Mouse (Mus musculus): ENCODE measurements around the gene Rabggta. TPM values are rescaled to one million over a fixed set of nuclear protein-coding genes. Genes with fewer than 3 reads are reported as not detected.

The Rabggta gene
- total and polyA plus RNA-seq, 3 experiments = 12.4 to 27.6 (median 15.2) TPM

DNA sequence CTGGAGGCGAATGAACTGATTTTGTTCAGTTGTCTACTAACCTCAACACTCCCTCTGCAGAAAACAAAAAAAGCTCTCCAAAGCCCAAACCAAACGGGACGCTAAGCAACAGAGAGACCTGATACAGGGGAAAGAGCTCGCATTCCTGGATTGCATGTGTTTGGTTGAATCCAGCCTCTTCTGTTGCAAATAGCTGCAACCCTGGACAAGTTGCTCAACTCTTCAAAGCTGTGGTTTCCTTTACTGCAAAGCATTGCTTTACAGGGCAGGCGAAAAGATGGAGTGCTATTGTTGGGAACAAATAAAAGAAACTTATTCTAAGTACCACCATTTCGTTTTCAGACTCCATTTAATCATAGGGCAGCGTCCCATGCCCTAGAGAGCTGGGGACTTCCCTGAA lies 12.8 kb upstream of the Rabggta start:
- ATAC-seq (ENCODE audit: extremely low read depth, insufficient number of reproducible peaks, low FRiP score, poor library complexity, severe bottlenecking) = no peak
- no peak overlapping the region for H3K4me3 ChIP-seq (ENCODE audit: low read depth, low read length)
- no peaks in the 10 kb centered on the region for H3K9me3 ChIP-seq (replicated peaks)
- peaks cover 24% of the 10 kb centered on the region for H3K4me1 ChIP-seq (ENCODE audit: insufficient read depth, low read depth, low read length)
- no peak for DNase-seq (ENCODE audit: low spot score)
- TF ChIP-seq GATA1 (IDR thresholded peaks at IDR 0.05; ENCODE audit: borderline replicate concordance, low read length) (no peak), TAL1 (conservative IDR thresholded peaks at IDR 0.05; ENCODE audit: low read depth, low read length) (no peak), POLR2AphosphoS5 (IDR thresholded peaks at IDR 0.05; ENCODE audit: insufficient replicate concordance, low read depth, low read length) (no peak), GATA2 (IDR thresholded peaks at IDR 0.05; ENCODE audit: borderline replicate concordance, low read depth, low read length) (no peak), CTCF (IDR thresholded peaks at IDR 0.05; ENCODE audit: low read depth, low read length) (no peak)
- peaks cover 21% of the 10 kb centered on the region for H3K36me3 ChIP-seq (replicated peaks)
- H3K27me3 ChIP-seq (ENCODE audit: insufficient read depth, low read length) = peaks cover 23% of the 10 kb centered on the region

DNA sequence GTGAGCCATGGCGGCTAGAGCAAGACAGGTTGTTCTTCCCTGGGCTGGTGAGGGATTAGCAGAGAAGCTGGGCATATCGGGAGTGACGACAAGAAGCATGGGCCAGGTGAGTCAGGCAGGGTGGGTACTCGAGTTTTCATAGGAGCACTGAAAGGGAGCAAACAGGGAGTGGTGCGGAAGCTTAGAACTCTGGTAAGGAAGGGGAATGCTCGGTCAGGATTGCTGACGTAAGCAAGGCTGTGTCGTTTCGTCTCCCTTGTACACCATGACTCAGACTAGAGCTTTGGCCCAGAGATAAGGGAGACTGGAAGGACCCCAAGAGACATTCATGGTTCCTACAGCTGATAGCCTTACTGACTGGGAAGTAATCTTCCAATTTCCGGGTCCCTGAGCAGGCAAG lies 11.8 kb upstream of the Rabggta start:
- Histone ChIP-seq H3K4me3 (ENCODE audit: low read depth, low read length) (no peak overlapping the region), H3K27me3 (ENCODE audit: insufficient read depth, low read length) (peaks cover 28% of the 10 kb centered on the region), H3K9me3 (replicated peaks) (no peaks in the 10 kb centered on the region), H3K4me1 (ENCODE audit: insufficient read depth, low read depth, low read length) (peaks cover 33% of the 10 kb centered on the region), H3K36me3 (replicated peaks) (peaks cover 11% of the 10 kb centered on the region)
- TF ChIP-seq POLR2AphosphoS5 (IDR thresholded peaks at IDR 0.05; ENCODE audit: insufficient replicate concordance, low read depth, low read length) (no peak), GATA1 (IDR thresholded peaks at IDR 0.05; ENCODE audit: borderline replicate concordance, low read length) (no peak)
- ATAC-seq (ENCODE audit: extremely low read depth, insufficient number of reproducible peaks, low FRiP score, poor library complexity, severe bottlenecking) = no peak
- no peak for DNase-seq (ENCODE audit: low spot score)

DNA sequence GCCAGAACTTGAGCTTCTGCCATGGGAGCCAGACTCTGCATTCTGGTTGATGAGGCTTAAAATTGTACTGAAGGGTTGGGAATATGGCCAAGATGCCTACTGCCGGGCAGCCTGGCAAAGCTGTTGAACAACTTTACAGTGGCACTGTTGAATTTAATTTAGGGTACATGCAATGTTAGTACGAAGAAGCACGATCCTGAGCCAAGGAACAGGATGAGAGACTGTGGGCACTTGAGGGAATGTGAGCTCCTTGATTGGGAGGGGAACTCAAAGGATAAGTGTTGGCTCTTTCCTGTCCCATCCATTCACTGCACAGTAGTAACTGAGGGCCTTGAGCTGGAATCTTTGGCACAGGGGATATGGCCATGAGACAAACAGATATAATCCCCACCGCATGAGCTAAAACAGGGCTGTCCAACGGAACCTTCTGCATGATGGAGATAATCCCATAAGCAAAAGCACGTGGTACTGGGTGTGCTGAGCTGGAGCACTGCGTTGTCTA lies 8.5 kb upstream of the Rabggta start:
- no peak for TF ChIP-seq GATA1 (IDR thresholded peaks at IDR 0.05; ENCODE audit: borderline replicate concordance, low read length)
- TF ChIP-seq TAL1 (conservative IDR thresholded peaks at IDR 0.05; ENCODE audit: low read depth, low read length) = no peak
- H3K9me3 ChIP-seq (replicated peaks) = no peaks in the 10 kb centered on the region
- DNase-seq (ENCODE audit: low spot score) (no peak), ATAC-seq (ENCODE audit: extremely low read depth, insufficient number of reproducible peaks, low FRiP score, poor library complexity, severe bottlenecking) (peak; percentile 63)
- no peak overlapping the region for H3K4me3 ChIP-seq (ENCODE audit: low read depth, low read length)
- peaks cover 43% of the 10 kb centered on the region for H3K4me1 ChIP-seq (ENCODE audit: insufficient read depth, low read depth, low read length)
- peaks cover 37% of the 10 kb centered on the region for H3K27me3 ChIP-seq (ENCODE audit: insufficient read depth, low read length)
- H3K36me3 ChIP-seq (replicated peaks) = no peaks in the 10 kb centered on the region

DNA sequence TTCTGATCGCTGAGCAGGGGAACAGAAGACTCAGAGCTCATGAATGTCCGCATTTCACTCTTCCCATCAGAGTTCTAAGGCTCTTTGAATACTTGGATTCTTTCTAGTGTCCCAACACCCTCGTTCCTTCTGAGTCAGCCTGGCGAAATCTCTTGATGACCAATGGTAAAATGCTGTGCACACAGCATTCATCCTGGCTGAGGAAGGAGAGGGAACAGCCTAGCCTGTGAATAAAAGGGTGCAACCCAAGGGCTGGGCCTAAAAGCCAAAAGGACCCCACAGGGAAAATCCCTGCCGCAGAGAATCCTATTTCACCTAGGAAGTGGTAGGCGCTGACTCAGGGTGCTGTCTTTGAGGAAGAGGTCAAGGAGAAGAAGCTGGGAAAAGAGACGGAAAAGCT lies 8.1 kb upstream of the Rabggta start:
- H3K36me3 ChIP-seq (replicated peaks) = no peaks in the 10 kb centered on the region
- peaks cover 47% of the 10 kb centered on the region for H3K4me1 ChIP-seq (ENCODE audit: insufficient read depth, low read depth, low read length)
- H3K9me3 ChIP-seq (replicated peaks) = no peaks in the 10 kb centered on the region
- ATAC-seq (ENCODE audit: extremely low read depth, insufficient number of reproducible peaks, low FRiP score, poor library complexity, severe bottlenecking) (no peak), DNase-seq (ENCODE audit: low spot score) (no peak)
- H3K27me3 ChIP-seq (ENCODE audit: insufficient read depth, low read length) = peaks cover 37% of the 10 kb centered on the region
- no peak for TF ChIP-seq CTCF (IDR thresholded peaks at IDR 0.05; ENCODE audit: low read depth, low read length)
- TF ChIP-seq GATA2 (IDR thresholded peaks at IDR 0.05; ENCODE audit: borderline replicate concordance, low read depth, low read length) = no peak
- TF ChIP-seq TAL1 (conservative IDR thresholded peaks at IDR 0.05; ENCODE audit: low read depth, low read length) = no peak
- no peak for TF ChIP-seq POLR2AphosphoS5 (IDR thresholded peaks at IDR 0.05; ENCODE audit: insufficient replicate concordance, low read depth, low read length)
- H3K4me3 ChIP-seq (ENCODE audit: low read depth, low read length) = no peak overlapping the region

DNA sequence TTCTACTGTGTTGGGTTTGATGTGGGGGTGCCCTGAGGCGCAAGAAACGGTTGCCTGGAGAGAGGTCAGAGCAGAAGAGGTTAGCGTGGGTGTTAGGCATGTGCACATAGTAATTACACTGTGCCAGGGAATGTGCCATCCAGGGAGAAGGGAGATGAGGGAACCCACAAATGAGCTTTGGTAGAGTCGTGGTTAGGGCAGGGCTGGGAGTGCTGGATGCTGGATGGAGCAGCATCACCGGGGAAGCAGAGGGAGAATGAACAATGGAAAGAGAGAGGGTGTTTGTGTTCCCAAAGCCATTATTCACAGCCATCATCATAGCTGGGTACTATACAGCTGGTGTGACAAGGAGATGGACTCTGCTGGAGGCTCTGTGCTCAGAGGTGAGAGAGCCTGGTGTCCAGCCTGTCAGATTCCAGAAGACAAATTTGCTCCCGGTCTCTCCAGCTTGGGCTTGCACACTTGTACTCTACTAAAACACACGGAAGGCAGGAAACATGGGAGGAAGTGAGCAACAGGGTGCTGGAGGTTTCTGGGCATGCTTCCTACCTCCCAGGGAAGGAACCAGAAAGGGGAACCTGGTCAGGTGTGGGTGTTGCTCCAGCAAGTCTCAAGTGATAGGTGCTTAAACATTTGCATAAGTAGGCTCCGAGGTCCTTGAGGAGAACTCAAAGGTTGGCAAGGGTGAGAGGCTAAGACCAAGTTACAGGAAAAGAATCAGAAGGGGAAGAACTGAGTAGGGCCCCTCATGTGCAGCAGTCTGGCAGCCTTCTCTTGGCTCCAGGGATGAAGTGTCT lies 6.0 kb upstream of the Rabggta start:
- no peaks in the 10 kb centered on the region for H3K36me3 ChIP-seq (replicated peaks)
- DNase-seq (ENCODE audit: low spot score) (no peak), ATAC-seq (ENCODE audit: extremely low read depth, insufficient number of reproducible peaks, low FRiP score, poor library complexity, severe bottlenecking) (no peak)
- H3K27me3 ChIP-seq (ENCODE audit: insufficient read depth, low read length) = peaks cover 23% of the 10 kb centered on the region
- no peaks in the 10 kb centered on the region for H3K9me3 ChIP-seq (replicated peaks)
- peaks cover 62% of the 10 kb centered on the region for H3K4me1 ChIP-seq (ENCODE audit: insufficient read depth, low read depth, low read length)
- no peak overlapping the region for H3K4me3 ChIP-seq (ENCODE audit: low read depth, low read length)
- TF ChIP-seq GATA1 (IDR thresholded peaks at IDR 0.05; ENCODE audit: borderline replicate concordance, low read length) (no peak), CTCF (IDR thresholded peaks at IDR 0.05; ENCODE audit: low read depth, low read length) (no peak), POLR2AphosphoS5 (IDR thresholded peaks at IDR 0.05; ENCODE audit: insufficient replicate concordance, low read depth, low read length) (no peak), TAL1 (conservative IDR thresholded peaks at IDR 0.05; ENCODE audit: low read depth, low read length) (no peak), GATA2 (IDR thresholded peaks at IDR 0.05; ENCODE audit: borderline replicate concordance, low read depth, low read length) (no peak)

DNA sequence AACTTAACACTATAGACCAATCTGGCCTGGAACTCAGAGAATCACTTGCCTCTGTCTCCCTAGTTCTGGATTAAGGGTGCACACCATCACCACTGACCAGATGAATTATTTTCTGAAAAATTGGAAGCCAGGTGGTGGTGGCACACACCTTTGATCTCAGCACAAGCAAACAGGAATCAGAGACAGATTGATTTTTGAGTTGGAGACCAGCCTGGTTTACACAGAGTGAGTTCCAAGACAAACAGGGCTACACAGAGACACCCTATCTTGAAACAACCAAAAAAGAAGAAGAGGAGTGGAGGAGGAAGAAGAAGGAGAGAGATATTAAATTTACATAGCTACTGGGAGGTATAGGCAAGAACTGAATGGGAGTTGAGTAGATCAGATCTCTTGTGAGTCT lies 4.2 kb upstream of the Rabggta start:
- DNase-seq (ENCODE audit: low spot score) (no peak), ATAC-seq (ENCODE audit: extremely low read depth, insufficient number of reproducible peaks, low FRiP score, poor library complexity, severe bottlenecking) (no peak)
- Histone ChIP-seq H3K27me3 (ENCODE audit: insufficient read depth, low read length) (peaks cover 23% of the 10 kb centered on the region), H3K4me3 (ENCODE audit: low read depth, low read length) (no peak overlapping the region), H3K36me3 (replicated peaks) (no peaks in the 10 kb centered on the region), H3K9me3 (replicated peaks) (no peaks in the 10 kb centered on the region), H3K4me1 (ENCODE audit: insufficient read depth, low read depth, low read length) (peaks cover 76% of the 10 kb centered on the region)
- TF ChIP-seq POLR2AphosphoS5 (IDR thresholded peaks at IDR 0.05; ENCODE audit: insufficient replicate concordance, low read depth, low read length) (no peak), TAL1 (conservative IDR thresholded peaks at IDR 0.05; ENCODE audit: low read depth, low read length) (no peak), GATA2 (IDR thresholded peaks at IDR 0.05; ENCODE audit: borderline replicate concordance, low read depth, low read length) (no peak), GATA1 (IDR thresholded peaks at IDR 0.05; ENCODE audit: borderline replicate concordance, low read length) (no peak), CTCF (IDR thresholded peaks at IDR 0.05; ENCODE audit: low read depth, low read length) (no peak)

Data from G1E (cell line).